Mouse (Mus musculus): Measurements from ENCODE around the gene Adamtsl5.

The Adamtsl5 gene

DNA sequence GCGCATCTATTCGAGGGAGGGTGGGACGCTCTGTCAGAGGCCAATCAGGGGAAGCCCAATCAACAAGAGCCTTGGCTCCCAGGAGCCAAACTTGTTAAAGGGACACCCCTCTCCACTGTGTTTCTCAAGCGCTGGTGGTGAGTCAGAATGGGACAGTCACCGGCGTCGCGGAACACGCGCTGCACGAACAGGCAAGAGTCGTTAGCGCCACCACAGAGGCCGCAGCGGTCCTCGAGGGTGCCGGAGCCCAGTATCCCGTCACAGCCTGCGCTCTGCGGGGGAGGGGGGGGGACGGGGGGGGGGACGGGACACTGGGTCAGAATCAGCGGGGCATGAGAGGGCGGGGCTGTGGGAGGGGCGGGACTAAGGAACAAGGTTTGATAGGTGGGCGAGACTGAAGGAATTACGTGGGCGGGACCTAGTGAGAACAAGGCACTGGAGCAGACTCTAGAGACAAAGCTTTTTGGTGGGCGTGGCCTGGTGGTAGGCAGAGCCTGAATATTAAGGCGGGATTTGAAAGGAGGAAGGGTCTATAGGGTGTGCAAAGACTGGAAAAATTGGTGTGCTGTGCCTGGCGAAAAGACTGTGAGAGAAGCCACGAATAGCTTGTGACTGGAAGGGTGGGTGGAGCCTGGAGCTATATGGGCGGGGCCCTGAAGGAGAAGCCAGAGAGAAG lies 5.3 kb downstream of the Adamtsl5 start:
- DNase-seq (ENCODE audit: low spot score): no peak

DNA sequence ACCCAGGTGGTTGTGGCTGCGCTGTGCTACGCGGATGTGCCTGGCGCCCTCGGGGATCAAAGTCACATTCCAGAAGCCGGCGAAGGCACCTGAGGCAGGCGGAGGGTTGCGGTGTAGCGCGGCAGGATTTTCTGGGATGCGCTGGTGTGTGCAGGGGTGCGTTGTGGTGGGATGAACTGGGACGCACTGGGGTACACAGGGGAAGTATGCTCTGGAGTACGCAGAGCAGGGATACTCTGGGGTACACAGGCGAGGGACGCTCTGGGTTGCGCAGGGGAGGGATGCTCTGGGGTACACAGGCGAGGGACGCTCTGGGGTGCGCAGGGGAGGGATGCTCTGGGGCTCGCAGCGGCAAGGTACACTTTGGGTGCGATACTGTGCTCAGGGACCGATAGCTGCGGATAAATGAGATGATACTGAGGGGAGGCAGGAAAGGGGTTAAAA lies 5.9 kb downstream of the Adamtsl5 start:
- no peak for DNase-seq (ENCODE audit: low spot score)

DNA sequence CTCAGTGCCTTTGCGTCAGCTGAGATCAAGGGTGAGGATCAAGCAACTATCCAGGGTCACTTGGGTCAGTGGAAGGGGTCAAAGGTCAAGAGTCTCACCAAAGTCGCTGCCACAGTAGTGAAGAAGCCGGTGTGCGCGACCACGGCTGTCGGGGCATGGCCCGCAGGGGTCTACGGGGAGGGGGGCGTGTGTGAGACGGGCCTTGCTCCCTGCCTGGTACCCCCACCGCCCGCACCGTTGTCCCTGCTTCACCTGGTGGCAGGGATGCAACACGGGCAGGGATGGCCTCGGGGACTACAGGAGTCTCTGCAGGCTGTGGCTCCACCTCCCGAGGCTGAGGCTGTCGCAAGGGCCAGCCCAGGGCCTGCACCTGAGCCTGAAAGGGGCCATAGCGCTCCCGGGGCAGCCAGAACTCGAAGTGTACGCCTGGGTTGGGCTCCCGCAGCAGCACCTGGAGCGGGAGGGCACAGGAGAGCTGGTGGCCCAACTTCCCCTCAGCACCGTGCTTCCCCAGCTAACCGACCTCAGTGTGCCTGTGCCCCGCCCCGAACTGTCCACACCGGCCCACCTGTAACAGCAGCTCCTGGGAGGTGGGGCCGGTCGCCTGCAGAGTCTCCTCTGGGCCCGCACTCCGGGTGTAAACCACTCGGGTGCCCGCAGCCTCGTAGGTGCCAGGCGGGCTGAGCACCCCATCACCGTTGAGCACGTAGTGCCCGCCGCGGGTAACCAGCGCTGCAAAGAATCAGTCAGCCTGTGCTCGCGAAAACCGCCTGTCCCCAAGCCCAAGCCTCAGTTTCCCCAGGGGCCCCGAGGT lies 6.5 kb downstream of the Adamtsl5 start:
- DNase-seq (ENCODE audit: low spot score): no peak

DNA sequence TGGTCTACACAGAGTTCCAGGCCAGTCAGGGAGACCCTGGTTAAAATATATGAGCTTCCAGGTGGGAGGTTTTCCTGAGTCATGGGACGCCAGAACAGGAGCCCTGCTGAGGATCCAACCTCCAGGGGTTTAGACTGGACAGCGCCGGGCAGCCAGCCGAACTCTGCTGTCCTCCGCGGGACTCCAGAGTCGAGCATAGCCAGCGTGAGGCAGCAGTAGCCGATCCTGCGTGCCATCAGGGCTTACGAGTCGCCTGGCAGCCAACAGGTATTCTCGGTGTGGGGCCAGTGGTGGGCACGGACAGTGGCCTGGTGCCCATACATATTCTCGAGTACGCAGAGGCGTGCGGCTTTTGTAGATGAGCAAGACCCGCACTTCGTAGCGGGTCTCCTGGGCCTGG lies 7.2 kb downstream of the Adamtsl5 start:
- DNase-seq (ENCODE audit: low spot score): no peak

DNA sequence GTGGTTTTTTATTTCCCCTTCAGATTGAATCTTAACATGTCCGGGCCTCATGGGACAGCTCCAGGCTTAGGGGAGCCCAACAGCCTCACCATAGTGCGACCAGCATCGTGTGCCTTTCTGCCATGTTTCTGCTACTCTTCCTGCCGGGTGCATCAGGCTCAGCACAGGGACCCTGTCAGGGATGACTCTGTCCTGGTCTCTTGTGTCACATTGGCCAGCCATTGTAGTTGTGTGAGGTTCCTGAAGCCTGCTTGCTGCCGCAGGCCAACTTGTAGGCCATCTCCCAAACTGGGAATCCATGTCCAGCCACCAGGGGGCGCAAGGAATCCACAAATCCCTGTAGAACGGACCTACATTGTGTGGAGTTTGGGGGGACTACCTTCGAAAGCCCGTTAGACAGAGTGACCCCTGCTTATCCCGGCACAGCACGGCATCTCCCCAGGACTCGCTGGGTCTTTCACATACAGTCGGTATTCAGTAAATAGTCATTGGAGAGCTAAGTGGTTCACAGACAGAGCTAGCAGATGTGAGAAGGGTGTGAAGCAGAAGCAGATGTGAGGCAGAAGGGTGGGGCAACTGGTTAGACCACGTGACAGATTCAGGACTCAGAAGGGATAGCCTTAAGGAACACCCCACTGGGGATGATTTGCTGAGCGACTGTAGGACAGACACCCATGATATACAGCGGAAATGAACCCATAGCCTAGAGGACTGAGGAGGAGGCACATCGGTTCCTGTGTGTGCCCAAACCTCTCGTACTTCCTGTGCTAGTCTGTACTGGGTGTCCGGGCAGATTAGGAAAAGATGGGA lies 8.1 kb downstream of the Adamtsl5 start:
- peak; percentile 64 for DNase-seq (ENCODE audit: low spot score)

DNA sequence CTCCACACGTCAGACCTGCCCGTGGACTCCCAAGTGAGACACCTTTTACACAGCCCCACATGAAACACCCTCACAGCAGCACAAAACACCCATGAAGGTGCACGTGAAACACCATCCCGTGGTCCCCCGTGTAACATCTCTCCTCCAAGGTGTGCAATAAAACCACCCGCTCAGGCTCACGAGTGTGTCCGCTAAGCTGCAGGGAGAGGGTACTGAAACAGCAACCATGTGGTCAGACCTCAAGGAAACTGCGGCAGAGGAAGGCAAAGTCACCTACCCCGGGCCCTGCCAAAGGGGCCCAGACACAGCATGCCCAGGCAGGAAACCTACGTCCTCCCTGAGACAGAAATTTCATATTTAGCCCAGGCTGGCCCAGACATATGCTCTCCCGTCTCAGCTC lies 11.9 kb downstream of the Adamtsl5 start:
- DNase-seq (ENCODE audit: low spot score): no peak

DNA sequence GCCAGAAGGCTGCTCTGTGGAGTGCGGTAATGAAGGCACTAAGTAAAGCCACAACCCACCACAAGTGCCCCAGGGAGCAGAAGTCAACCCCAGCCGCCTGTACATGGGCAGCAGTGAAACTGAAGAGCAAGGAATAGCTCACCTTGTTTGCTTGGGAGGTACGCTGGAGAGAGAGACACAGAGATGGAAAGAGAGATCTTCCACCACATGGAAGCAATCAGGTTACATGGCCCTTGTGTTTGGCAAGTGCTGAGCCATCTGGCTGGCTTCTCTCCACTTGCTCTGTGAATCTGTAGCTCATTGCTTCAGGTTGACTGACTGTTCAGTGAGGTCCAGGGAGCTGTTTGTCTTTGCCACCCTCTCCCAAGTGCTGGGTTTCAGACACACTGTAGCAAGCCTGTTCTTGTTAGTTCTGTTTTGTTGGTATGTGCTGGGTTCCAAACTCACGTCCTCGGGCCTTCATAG lies 15.7 kb downstream of the Adamtsl5 start:
- no peak for DNase-seq (ENCODE audit: low spot score)

DNA sequence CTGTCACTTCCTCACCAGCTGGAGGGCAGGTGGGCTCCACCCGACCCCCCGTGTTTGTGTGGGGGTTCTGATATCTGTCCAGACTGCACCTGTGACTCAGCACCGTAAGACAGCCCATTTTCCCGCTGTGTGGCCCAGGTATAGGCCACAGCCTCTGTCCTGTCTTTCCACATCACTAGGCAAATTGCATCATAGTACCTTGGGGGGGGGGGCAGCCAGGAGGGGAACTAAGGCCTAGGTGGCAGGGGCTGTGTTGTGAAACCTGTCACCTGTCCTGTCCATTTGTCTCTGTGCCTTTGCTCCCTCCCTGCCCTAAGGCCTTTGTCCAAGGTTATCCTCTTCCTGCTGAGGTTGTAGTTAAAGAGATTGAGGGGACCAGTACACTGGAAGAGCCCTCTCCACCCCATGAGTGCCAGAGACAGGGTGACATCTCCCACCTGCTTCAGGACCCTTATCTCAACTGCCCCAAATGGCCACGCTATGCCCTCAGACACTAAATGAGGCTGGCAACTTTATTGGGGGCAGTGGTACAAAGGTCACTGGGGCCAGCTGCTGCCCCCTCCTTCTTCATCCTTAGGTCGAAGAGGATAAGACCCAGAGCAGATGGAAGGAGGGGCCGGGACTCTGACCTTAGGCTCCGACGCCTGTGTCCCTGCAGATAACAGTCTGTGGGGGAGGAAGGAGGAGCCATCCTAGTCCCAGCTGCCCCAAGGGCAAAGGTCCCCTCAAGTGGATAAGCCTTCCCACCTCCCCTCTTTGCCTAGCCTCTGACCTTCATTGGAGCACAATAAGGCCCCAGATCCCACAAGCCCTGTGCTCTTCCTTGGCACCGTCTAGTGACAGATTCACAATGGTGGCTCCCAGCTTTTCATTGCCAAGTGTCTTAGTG lies 16.3 kb downstream of the Adamtsl5 start:
- no peak for DNase-seq (ENCODE audit: low spot score)

DNA sequence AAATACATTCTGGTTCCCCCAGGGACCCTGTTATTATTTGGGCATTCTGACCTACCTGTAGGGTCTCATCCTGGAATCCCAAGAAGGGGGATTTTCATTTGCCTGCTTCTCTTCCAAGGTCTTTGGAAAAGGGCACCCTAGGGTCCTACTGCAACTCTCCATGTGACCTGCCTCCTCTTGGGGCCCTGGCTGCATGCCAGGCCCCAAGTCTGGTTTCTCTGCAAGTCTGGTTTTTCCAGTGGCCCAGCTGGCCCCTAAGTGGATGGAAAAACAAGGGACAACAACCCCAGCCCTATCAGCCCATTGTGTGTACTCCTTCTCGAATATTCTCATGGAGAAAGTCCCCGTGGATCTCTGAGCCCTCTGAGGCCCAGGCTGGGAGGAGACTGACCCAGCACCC lies 17.3 kb downstream of the Adamtsl5 start:
- no peak for DNase-seq (ENCODE audit: low spot score)

DNA sequence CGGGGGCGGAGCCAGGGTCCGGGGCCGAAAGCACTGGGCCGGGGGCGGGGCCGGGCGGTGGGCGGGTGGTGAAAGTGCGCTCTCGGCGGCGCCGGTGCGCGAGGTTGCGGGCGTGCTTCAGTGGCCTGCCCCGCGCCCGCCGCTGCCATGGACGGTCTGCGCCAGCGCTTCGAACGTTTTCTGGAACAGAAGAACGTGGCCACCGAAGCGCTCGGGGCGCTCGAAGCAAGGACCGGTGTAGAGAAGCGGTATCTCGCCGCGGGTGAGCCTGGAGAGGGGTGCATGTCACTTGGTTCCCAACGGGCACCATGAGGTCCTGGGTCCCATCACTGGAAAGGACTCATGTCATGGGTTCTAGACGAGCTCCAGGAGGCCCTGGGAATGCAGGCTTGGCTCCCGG lies 18.1 kb downstream of the Adamtsl5 start:
- no peak for DNase-seq (ENCODE audit: low spot score)

DNA sequence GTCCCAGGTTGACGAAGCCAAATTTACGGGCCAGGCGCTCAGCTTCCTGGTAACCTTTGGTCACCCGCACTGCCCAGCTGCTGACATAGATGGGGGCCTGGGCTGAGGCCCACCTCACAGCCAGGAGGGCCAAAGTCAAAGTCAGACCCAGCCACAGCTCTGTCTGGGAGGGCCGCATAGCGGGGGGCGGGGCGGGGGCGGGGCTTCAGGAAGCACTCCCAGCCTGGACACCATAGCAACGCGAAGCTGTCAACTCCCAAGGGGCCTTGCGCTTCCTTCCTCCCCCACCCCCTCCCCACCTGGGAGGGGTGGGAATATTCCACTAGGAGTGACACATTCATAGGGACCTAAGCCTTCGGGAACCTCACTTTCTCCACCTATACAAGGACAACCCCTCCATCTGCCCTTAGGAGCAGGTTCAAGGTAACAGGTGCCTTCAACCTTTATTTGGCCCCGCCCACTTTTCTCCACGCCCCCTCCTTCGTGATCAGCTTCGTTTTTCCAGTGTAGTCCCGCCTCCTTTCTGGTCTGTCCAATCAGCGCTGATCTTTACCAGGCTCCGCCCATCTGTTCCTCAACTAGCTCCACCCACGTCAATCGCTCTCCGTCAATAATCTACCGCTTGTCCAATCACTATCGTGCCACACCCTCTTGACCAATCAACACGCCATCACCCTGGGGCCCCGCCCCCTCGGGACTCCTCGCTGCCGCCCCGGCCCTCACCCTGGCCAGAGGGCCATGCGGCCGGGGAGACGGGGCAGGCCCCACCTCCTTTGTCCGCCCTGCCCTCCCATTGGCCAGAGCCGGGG lies 18.7 kb downstream of the Adamtsl5 start, which contains the start of the genes Pcsk4 and Reep6:
TSS of gene Pcsk4 (minus strand) at position 226 of the 809 bp plus-strand sequence.
TSS of gene Reep6 (plus strand) at position 681 of the 809 bp plus-strand sequence.
- DNase-seq (ENCODE audit: low spot score): peak; percentile 91

DNA sequence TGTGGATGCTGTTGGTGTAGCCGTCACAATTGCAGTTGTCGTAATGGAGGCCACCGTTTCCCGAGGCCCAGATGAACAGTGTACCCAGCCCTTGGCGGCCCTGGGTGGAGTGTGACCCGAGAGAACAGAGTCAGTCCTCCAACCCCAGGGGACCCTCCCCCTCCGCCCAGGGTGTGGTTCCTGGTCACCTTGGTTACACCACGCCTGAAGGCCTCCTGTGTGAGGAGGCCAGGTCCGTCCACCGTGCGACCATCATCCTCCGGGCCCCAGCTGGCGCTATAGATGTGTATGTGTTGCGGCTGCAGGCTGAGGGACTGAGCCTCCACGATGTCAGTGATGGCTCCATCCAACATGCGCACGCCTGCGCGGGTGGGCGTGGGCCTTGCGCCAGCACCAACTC lies 23.2 kb downstream of the Adamtsl5 start:
- DNase-seq (ENCODE audit: low spot score): no peak

DNA sequence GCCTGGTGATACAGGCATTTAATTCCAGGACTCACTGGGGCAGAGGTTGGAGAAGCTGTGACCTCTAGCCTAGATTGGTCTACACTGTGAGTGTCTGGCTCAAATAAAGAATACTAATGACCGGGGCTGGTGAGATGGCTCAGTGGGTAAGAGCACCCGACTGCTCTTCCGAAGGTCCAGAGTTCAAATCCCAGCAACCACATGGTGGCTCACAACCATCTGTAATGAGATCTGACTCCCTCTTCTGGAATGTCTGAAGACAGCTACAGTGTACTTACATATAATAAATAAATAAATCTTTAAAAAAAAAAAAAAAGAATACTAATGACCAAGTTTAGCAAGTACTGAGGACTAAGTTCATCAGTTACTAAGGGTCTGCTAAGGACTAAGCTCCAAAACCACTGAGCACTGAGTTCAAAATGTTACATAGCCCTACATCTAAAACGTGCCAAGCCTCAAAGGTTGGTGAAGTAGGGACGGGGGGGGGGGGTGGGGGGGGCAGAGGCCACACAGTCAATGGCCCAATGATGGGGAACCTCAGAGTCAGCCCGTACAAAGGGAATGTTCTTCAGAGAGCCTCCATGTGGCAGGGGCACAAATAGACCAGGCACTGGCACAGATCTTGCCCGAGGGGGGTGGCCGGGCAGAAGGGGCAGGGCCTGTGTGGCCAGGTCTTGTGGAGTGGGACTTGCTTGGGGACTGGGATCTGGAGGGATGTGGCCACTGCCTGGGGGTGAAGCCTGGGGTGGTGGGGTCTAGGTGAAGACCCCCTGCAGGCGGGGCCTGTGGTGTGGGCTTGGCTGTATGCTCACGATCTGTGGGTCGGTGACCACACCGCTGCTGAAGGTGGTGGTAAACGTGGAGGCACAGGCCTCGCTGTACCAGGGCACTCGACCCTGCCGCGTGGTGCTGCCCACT lies 23.8 kb downstream of the Adamtsl5 start:
- no peak for DNase-seq (ENCODE audit: low spot score)

DNA sequence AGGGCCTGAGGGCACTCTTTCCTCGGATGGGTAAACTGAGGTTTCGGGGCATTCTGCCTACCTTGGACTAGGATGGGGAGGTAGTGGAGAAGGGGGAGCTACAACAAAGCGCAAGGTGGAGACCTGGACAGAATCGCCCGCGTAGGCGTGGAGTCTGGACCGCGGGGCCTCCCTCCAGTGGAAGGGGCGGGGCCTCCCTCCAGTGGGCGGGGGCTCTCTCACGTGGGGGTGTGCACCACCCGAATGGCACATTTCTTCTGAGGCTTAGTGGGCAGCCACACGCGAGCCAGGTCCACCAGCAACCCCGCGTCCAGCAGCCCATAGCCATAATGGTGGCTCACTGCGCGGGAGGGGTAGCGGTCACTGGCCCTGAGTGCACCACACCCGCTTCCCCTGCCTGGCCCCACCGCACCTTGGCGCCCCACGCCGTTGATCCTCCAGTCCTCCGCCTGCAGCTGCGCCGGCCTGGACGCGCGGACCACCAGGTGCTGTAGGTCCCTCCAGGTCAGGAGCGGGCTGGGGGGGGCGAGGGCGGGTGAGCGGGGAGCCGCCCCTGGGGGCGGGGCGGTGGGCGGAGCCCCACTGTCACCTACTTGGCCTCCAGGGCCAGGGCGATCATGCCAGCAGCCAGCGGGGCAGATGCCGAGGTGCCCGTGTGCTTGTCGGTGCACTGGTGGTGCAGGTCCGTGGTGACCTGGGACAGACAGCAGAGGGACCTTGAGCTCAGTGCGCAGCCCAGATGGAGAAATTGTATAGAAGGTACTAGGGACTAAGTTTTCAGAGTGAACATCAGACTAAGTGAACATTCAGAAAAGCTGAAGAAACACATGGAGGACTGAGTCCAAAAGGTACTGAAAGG lies 24.7 kb downstream of the Adamtsl5 start:
- DNase-seq (ENCODE audit: low spot score): no peak

DNA sequence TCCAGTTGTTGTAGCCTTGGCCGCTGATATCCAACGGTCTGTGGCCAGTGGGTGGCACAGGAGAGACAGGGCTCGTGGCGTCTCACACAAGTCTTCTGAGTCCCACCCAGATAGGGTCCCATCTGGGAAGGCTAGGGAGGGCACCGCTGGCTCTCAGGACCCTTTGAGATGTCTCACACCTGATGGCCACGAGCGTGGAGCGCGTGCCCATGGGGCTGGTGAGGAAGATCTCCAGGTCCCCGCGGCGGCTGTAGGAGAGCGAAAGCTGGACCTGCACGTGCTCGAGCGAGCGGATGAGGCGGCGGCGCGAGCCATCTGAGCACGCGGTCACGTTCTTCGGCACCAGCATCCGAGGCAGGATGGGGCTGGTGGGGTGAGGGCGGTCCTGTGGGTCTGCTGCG lies 25.4 kb downstream of the Adamtsl5 start:
- DNase-seq (ENCODE audit: low spot score): no peak

DNA sequence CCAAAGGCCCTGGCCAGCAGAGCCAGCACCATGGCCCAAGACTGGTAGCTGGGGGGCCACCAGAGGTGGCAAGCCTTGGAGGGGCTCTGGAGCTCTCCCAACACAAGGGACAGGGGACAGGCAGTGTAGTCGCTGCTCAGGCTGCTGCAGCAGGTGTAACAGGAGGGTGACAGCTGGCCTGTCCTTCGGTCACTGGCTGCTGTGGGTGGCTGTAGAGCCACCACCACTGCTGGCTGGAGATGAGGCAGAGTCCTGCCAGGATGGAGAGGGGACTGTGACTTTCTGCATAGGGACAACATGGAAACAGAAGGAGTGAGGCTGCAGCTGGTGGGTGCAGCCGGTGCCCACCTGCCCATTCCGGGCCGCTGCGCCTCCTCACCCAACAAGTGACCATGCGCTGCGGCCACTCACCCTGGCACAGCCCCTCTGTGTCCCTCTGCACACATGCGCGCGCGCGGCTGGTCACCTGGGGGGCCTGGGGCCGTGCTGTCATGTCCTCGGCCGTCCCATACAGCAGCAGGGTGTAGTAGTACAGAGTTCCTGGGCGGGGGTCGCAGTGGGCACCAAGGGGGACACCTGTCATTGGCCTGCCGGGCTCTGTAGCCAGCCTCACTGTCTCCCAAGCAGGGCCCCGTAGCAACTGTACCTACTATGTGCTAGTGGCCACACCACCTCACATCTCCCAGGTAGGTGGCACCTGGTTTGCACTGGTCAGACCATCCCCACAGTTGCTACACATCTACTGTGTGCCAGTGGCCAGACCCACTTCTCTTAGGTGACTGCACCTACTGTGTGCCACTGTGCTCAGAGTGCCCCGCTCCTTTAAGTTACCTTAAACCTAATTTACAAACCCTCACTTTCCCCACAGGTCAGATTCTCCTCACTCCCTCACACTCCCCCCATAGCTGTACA lies 26.3 kb downstream of the Adamtsl5 start:
- no peak for DNase-seq (ENCODE audit: low spot score)

DNA sequence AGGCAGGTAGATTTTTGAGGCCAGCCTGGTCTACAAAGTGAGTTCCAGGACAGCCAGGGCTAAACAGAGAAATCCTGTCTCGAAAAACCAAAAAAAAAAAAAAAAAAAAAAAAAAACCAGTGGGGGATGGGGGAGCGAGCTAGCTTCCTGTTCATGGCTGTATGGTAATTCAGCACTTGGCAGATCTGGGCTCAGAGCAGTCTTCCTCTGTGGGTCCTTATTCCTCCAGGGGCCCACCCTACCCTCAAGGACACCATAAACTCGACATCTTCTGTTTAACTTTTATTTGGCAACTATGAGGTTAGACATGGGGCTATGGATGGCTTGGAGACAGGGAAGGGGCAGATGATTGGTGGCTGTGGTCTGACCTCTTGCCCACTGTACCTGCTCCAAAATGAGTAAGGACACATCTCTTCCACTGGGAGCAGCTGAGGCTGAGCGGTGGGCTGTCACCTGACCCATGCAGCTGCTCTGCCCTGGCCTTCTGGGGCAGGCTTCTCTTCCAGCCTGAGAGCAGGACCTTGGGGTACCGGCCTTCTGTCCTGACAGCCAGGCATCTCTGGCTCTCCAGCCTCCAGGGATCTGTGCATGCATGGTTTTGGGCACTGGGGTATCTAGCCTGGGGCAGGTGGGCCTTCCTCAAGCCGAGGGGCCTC lies 27.1 kb downstream of the Adamtsl5 start:
- DNase-seq (ENCODE audit: low spot score): no peak
